In the genomic region with DNA sequence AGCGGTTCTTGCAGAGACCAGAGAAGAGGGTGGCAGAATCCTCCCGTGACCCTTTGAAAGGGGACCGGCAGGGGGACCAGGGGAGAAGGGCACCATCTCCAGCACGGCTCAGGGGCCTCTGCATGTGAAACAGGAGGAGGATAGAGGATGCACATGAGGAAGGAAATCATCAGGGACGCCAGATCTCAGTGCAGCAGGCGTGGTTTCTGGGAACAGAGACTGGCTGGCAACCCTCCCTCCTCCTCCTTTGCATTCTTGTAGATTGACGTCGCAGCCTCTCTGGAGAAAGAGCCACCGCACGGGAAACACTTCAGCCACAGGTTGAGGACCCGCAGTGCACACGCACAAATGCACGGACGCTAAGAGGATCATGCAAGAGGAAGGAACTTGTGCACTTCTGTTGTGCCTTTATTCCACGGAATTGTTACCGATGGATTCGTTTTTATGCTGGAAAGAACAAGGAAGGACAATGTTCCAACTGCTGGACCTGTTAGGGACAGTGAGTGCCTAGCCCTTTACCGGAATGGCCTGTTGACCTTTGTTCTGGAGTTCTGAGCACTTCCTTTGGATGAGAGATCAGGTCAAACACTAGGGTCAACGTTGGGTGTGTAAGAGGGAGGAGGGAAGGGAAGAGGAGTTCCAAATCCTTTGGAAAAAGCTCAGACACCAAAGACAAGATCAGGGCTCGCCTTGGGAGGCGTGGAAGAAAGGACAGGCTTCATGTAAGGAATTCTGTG, we compare ENCODE assay signal across 8 mouse cellular contexts. TPM values are rescaled to one million over a fixed set of nuclear protein-coding genes. Genes with fewer than 3 reads are reported as not detected.
DNase-seq lines count a peak whose midpoint lies in the region; ATAC-seq and TF ChIP-seq lines count a peak whose summit lies in the region.

No protein-coding gene starts in this region.

- H3K9me3 ChIP-seq in forebrain, embryonic 11.5 days (ENCODE audit: control insufficient read depth, low read length), result no peaks in the 10 kb centered on the region
- H3K9me3 ChIP-seq in forebrain, embryonic 15.5 days, result no peaks in the 10 kb centered on the region
- no peaks in the 10 kb centered on the region for H3K9me3 ChIP-seq in heart, postnatal 0 days (replicated peaks; ENCODE audit: control insufficient read depth, low read length)
- no peaks in the 10 kb centered on the region for H3K9me3 ChIP-seq in limb, embryonic 13.5 days
- H3K9me3 ChIP-seq in neural tube, embryonic 13.5 days, result no peaks in the 10 kb centered on the region

- WGBS in forebrain, embryonic 11.5 days, result 54% methylated on average over 21 of the region's 21 CpGs
- 48% methylated on average over 21 of the region's 21 CpGs for WGBS in forebrain, embryonic 15.5 days
- WGBS in heart, postnatal 0 days, result 18% methylated on average over 19 of the region's 21 CpGs
- WGBS in limb, embryonic 13.5 days, result 41% methylated on average over 21 of the region's 21 CpGs
- WGBS in neural tube, embryonic 13.5 days, result 51% methylated on average over 21 of the region's 21 CpGs

- no peaks in the 10 kb centered on the region for H3K27me3 ChIP-seq in forebrain, embryonic 11.5 days (ENCODE audit: control insufficient read depth, insufficient read depth, low read length)
- H3K27me3 ChIP-seq in forebrain, embryonic 15.5 days, result no peaks in the 10 kb centered on the region
- H3K27me3 ChIP-seq in heart, postnatal 0 days (ENCODE audit: control insufficient read depth, insufficient read depth, low read length), result no peaks in the 10 kb centered on the region
- H3K27me3 ChIP-seq in limb, embryonic 13.5 days, result no peaks in the 10 kb centered on the region
- no peaks in the 10 kb centered on the region for H3K27me3 ChIP-seq in neural tube, embryonic 13.5 days

- peak; percentile 60 for DNase-seq in forebrain, embryonic 11.5 days (ENCODE audit: low spot score)
- peak; percentile 17 for DNase-seq in brain, embryonic 14.5 days (ENCODE audit: low read depth)
- DNase-seq in heart, postnatal 0 days (ENCODE audit: low spot score), result peak; percentile 79
- no peak for DNase-seq in layer of hippocampus, postnatal 36 days
- DNase-seq in left cerebral cortex, postnatal 4 days, result no peak

- 0 out of 2 replicates have a peak, but pooled peaks have one; percentile 39 for ATAC-seq in forebrain, embryonic 11.5 days (replicated peaks; ENCODE audit: low FRiP score)
- no peak for ATAC-seq in forebrain, embryonic 15.5 days (replicated peaks)
- peak; percentile 74; the same call in 1 of the 2 replicates for ATAC-seq in heart, postnatal 0 days (ENCODE audit: insufficient read depth, low read depth)
- 0 out of 2 replicates have a peak, but pooled peaks have one; percentile 28 for ATAC-seq in limb, embryonic 13.5 days (ENCODE audit: low FRiP score, low read depth)
- ATAC-seq in neural tube, embryonic 13.5 days (ENCODE audit: low read depth), result no peak

- no peak overlapping the region for H3K4me2 ChIP-seq in forebrain, embryonic 11.5 days (ENCODE audit: low read depth, low read length, severe bottlenecking)
- H3K4me2 ChIP-seq in forebrain, embryonic 15.5 days (replicated peaks), result no peak overlapping the region; the same call in 1 of the 2 replicates
- H3K4me2 ChIP-seq in heart, postnatal 0 days (ENCODE audit: low read depth, low read length), result peak overlapping the region; percentile 54
- H3K4me2 ChIP-seq in limb, embryonic 13.5 days (replicated peaks), result peak overlapping the region; percentile 35
- H3K4me2 ChIP-seq in neural tube, embryonic 13.5 days, result 0 out of 2 replicates have a peak overlapping the region, but pooled peaks have one; percentile 0

- no peaks in the 10 kb centered on the region for H3K36me3 ChIP-seq in forebrain, embryonic 11.5 days (ENCODE audit: control insufficient read depth, insufficient read depth, low read length)
- H3K36me3 ChIP-seq in forebrain, embryonic 15.5 days, result no peaks in the 10 kb centered on the region
- H3K36me3 ChIP-seq in heart, postnatal 0 days (replicated peaks; ENCODE audit: control insufficient read depth, insufficient read depth, low read length), result no peaks in the 10 kb centered on the region
- no peaks in the 10 kb centered on the region for H3K36me3 ChIP-seq in limb, embryonic 13.5 days
- no peaks in the 10 kb centered on the region for H3K36me3 ChIP-seq in neural tube, embryonic 13.5 days

- no peak overlapping the region for H3K9ac ChIP-seq in forebrain, embryonic 11.5 days (ENCODE audit: low read length)
- no peak overlapping the region for H3K9ac ChIP-seq in forebrain, embryonic 15.5 days (replicated peaks)
- H3K9ac ChIP-seq in heart, postnatal 0 days (replicated peaks; ENCODE audit: low read depth, low read length), result peak overlapping the region; percentile 37; the same call in 1 of the 2 replicates
- H3K9ac ChIP-seq in limb, embryonic 13.5 days, result peak overlapping the region; percentile 31
- no peak overlapping the region for H3K9ac ChIP-seq in neural tube, embryonic 13.5 days

- H3K4me1 ChIP-seq in forebrain, embryonic 11.5 days (replicated peaks; ENCODE audit: control insufficient read depth, insufficient read depth, low read length), result 0 out of 2 replicates have a peak, but pooled peaks cover 1% of the 10 kb centered on the region
- H3K4me1 ChIP-seq in forebrain, embryonic 15.5 days, result no peaks in the 10 kb centered on the region
- peaks cover 20% of the 10 kb centered on the region for H3K4me1 ChIP-seq in heart, postnatal 0 days (ENCODE audit: control insufficient read depth, insufficient read depth)
- peaks cover 11% of the 10 kb centered on the region; the same call in 1 of the 2 replicates for H3K4me1 ChIP-seq in limb, embryonic 13.5 days
- H3K4me1 ChIP-seq in neural tube, embryonic 13.5 days (replicated peaks), result no peaks in the 10 kb centered on the region

- no peak overlapping the region for H3K27ac ChIP-seq in forebrain, embryonic 11.5 days (ENCODE audit: low read depth, low read length)
- H3K27ac ChIP-seq in forebrain, embryonic 15.5 days (replicated peaks), result no peak overlapping the region
- H3K27ac ChIP-seq in heart, postnatal 0 days (ENCODE audit: low read depth), result peak overlapping the region; percentile 79
- no peak overlapping the region for H3K27ac ChIP-seq in limb, embryonic 13.5 days
- H3K27ac ChIP-seq in neural tube, embryonic 13.5 days (replicated peaks), result no peak overlapping the region

- intact Hi-C loops in left cerebral cortex, postnatal 4 days (cut with DNase I), result no loop called here

- TF ChIP-seq POLR2A in brain, embryonic 14.5 days (IDR thresholded peaks at IDR 0.05; ENCODE audit: borderline replicate concordance, extremely low read depth, insufficient read depth, insufficient read length, poor library complexity, severe bottlenecking), result no peak

- no peak for TF ChIP-seq EP300 in heart, postnatal 0 days (IDR thresholded peaks at IDR 0.05; ENCODE audit: low read depth)

- no peak overlapping the region for H3K4me3 ChIP-seq in forebrain, embryonic 11.5 days (ENCODE audit: low read depth, low read length)
- no peak overlapping the region for H3K4me3 ChIP-seq in forebrain, embryonic 15.5 days
- H3K4me3 ChIP-seq in heart, postnatal 0 days (ENCODE audit: low read depth, low read length), result peak overlapping the region; percentile 7
- no peak overlapping the region for H3K4me3 ChIP-seq in limb, embryonic 13.5 days
- H3K4me3 ChIP-seq in neural tube, embryonic 13.5 days, result no peak overlapping the region

- no peak for TF ChIP-seq CTCF in brain, embryonic 14.5 days (IDR thresholded peaks at IDR 0.05; ENCODE audit: borderline replicate concordance, extremely low read depth, insufficient read depth, insufficient read length)
- no peak for TF ChIP-seq CTCF in heart, postnatal 0 days (IDR thresholded peaks at IDR 0.05; ENCODE audit: low read depth)

RNA-seq across cellular contexts. Expression of a gene that starts 19.9 kb away (rescaled TPM):
- 53.6 and 58.7 TPM in 2 replicates for polyA plus RNA-seq in forebrain, embryonic 11.5 days (2014; fragmentation: Nextera tagmentation; extraction: Ambion mirVana)
- polyA plus RNA-seq in forebrain, embryonic 15.5 days (2015; fragmentation: Nextera tagmentation; extraction: Ambion mirVana), result 60.8 and 68.3 TPM in 2 replicates
- 24.6 and 31.0 TPM in 2 replicates for polyA plus RNA-seq in brain, embryonic 14.5 days (2012; rRNA removed)
- 23.5 and 66.6 TPM in 2 replicates for total RNA-seq in heart, postnatal 0 days (2014; rRNA removed; ENCODE audit: low replicate concordance)
- 65.1 and 67.0 TPM in 2 replicates for polyA plus RNA-seq in heart, postnatal 0 days (2015; fragmentation: Nextera tagmentation; extraction: Ambion mirVana)
- 78.2 and 78.7 TPM in 2 replicates for polyA plus RNA-seq in limb, embryonic 13.5 days (2015; fragmentation: Nextera tagmentation; extraction: Ambion mirVana)
- polyA plus RNA-seq in neural tube, embryonic 13.5 days (2015; fragmentation: Nextera tagmentation; extraction: Ambion mirVana), result 63.9 and 65.1 TPM in 2 replicates
- 10 to 100 TPM; 29.2 to 32.8 TPM for total RNA-seq in layer of hippocampus, postnatal 36 days (2021)
- total RNA-seq in left cerebral cortex, postnatal 4 days (2021), result 10 to 100 TPM; 73.4 to 81.9 TPM

RNA-seq across cellular contexts. Expression of a gene that starts 35.7 kb away (rescaled TPM):
- 271 and 294 TPM in 2 replicates for polyA plus RNA-seq in forebrain, embryonic 11.5 days (2014; fragmentation: Nextera tagmentation; extraction: Ambion mirVana)
- 249 and 275 TPM in 2 replicates for polyA plus RNA-seq in forebrain, embryonic 15.5 days (2015; fragmentation: Nextera tagmentation; extraction: Ambion mirVana)
- 65.2 and 89.2 TPM in 2 replicates for polyA plus RNA-seq in brain, embryonic 14.5 days (2012; rRNA removed)
- 123 and 224 TPM in 2 replicates for total RNA-seq in heart, postnatal 0 days (2014; rRNA removed; ENCODE audit: low replicate concordance)
- polyA plus RNA-seq in heart, postnatal 0 days (2015; fragmentation: Nextera tagmentation; extraction: Ambion mirVana), result 288 and 307 TPM in 2 replicates
- 339 and 358 TPM in 2 replicates for polyA plus RNA-seq in limb, embryonic 13.5 days (2015; fragmentation: Nextera tagmentation; extraction: Ambion mirVana)
- polyA plus RNA-seq in neural tube, embryonic 13.5 days (2015; fragmentation: Nextera tagmentation; extraction: Ambion mirVana), result 293 and 311 TPM in 2 replicates
- 10 to 100 TPM; 90.6 to 99.4 TPM for total RNA-seq in layer of hippocampus, postnatal 36 days (2021)
- 100 to 1,000 TPM in 1 of 2 experiments, 10 to 100 TPM in 1; 96.3 to 101 TPM for total RNA-seq in left cerebral cortex, postnatal 4 days (2021)

RNA-seq across cellular contexts. Expression of a gene that starts 35.8 kb away (rescaled TPM):
- 54.8 and 56.8 TPM in 2 replicates for polyA plus RNA-seq in forebrain, embryonic 11.5 days (2014; fragmentation: Nextera tagmentation; extraction: Ambion mirVana)
- 51.3 and 52.1 TPM in 2 replicates for polyA plus RNA-seq in forebrain, embryonic 15.5 days (2015; fragmentation: Nextera tagmentation; extraction: Ambion mirVana)
- polyA plus RNA-seq in brain, embryonic 14.5 days (2012; rRNA removed), result 30.0 and 32.2 TPM in 2 replicates
- 26.2 and 26.6 TPM in 2 replicates for total RNA-seq in heart, postnatal 0 days (2014; rRNA removed; ENCODE audit: low replicate concordance)
- polyA plus RNA-seq in heart, postnatal 0 days (2015; fragmentation: Nextera tagmentation; extraction: Ambion mirVana), result 14.3 and 17.7 TPM in 2 replicates
- 77.1 and 78.3 TPM in 2 replicates for polyA plus RNA-seq in limb, embryonic 13.5 days (2015; fragmentation: Nextera tagmentation; extraction: Ambion mirVana)
- 41.7 and 43.9 TPM in 2 replicates for polyA plus RNA-seq in neural tube, embryonic 13.5 days (2015; fragmentation: Nextera tagmentation; extraction: Ambion mirVana)
- total RNA-seq in layer of hippocampus, postnatal 36 days (2021), result 10 to 100 TPM; 20.8 to 21.7 TPM
- total RNA-seq in left cerebral cortex, postnatal 4 days (2021), result 10 to 100 TPM; 25.8 to 28.4 TPM

Comparison
In these comparisons a context has a peak if more than half of its experiments do, and no peak if none do; other contexts are left out.
1. ATAC-seq: peak in forebrain, embryonic 11.5 days (single experiment), heart, postnatal 0 days (single experiment) and limb, embryonic 13.5 days (single experiment); none in forebrain, embryonic 15.5 days (single experiment) and neural tube, embryonic 13.5 days (single experiment).
2. DNase-seq: peak in forebrain, embryonic 11.5 days (single experiment), brain, embryonic 14.5 days (single experiment) and heart, postnatal 0 days (single experiment); none in layer of hippocampus, postnatal 36 days (0 of 2) and left cerebral cortex, postnatal 4 days (single experiment).
3. H3K4me2 ChIP-seq: peak in heart, postnatal 0 days (single experiment), limb, embryonic 13.5 days (single experiment) and neural tube, embryonic 13.5 days (single experiment); none in forebrain, embryonic 11.5 days (single experiment) and forebrain, embryonic 15.5 days (single experiment).
4. H3K9ac ChIP-seq: peak in heart, postnatal 0 days (single experiment) and limb, embryonic 13.5 days (single experiment); none in forebrain, embryonic 11.5 days (single experiment), forebrain, embryonic 15.5 days (single experiment) and neural tube, embryonic 13.5 days (single experiment).